Comparison of ENCODE assay signal across 8 mouse cellular contexts in the genomic region with DNA sequence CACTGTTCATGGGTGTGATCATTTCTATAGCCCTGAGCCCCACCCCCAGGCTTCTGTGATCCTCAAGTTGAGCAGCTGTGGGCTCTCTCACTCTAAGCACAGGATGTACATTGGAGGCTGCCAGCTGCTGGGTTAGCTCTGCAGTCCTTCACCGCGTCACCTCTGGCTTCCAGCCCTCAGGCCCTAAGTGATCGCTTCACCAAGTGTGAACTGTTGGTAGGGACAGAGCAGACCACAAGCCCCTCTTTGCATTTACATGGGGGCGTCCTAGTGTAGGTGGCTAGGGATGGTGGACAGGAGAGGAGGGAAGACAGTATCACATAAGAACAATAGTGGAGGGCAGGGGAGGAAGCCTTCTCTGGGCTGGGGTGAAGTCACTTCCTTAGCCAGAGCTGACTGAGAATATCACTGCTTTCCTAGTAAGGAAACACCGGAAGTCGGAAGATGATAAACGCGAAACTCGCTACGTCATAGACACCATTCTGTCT. TPM values are rescaled to one million over a fixed set of nuclear protein-coding genes. Genes with fewer than 3 reads are reported as not detected.
DNase-seq lines count a peak whose midpoint lies in the region; ATAC-seq and TF ChIP-seq lines count a peak whose summit lies in the region.

No protein-coding gene starts in this region.

- H3K36me3 ChIP-seq in embryonic facial prominence, embryonic 15.5 days = no peaks in the 10 kb centered on the region
- no peaks in the 10 kb centered on the region for H3K36me3 ChIP-seq in kidney, postnatal 0 days (ENCODE audit: insufficient read depth, low read length)
- no peaks in the 10 kb centered on the region for H3K36me3 ChIP-seq in megakaryocyte, embryonic 14.5 days (replicated peaks; ENCODE audit: low read length)

- 83% methylated on average over 10 of the region's 10 CpGs for WGBS in embryonic facial prominence, embryonic 15.5 days
- 82% methylated on average over 10 of the region's 10 CpGs for WGBS in kidney, postnatal 0 days

- no peaks in the 10 kb centered on the region for H3K27me3 ChIP-seq in embryonic facial prominence, embryonic 15.5 days
- no peaks in the 10 kb centered on the region for H3K27me3 ChIP-seq in kidney, postnatal 0 days (ENCODE audit: insufficient read depth, low read length)
- peaks cover 4% of the 10 kb centered on the region for H3K27me3 ChIP-seq in megakaryocyte, embryonic 14.5 days (replicated peaks)

- peaks cover 13% of the 10 kb centered on the region for H3K4me1 ChIP-seq in embryonic facial prominence, embryonic 15.5 days
- no peaks in the 10 kb centered on the region for H3K4me1 ChIP-seq in kidney, postnatal 0 days (replicated peaks; ENCODE audit: insufficient read depth, low read length)
- peaks cover 75% of the 10 kb centered on the region for H3K4me1 ChIP-seq in megakaryocyte, embryonic 14.5 days

- H3K4me3 ChIP-seq in embryonic facial prominence, embryonic 15.5 days (replicated peaks) = no peak overlapping the region
- H3K4me3 ChIP-seq in kidney, postnatal 0 days (replicated peaks; ENCODE audit: low read depth, low read length) = no peak overlapping the region
- H3K4me3 ChIP-seq in megakaryocyte, embryonic 14.5 days (replicated peaks) = peak overlapping the region; percentile 46

- peak; percentile 35 for DNase-seq in gastrocnemius, postnatal 14 days
- DNase-seq in gastrocnemius, adult 18-20 months (ENCODE audit: low spot score) = no peak
- DNase-seq in kidney, postnatal 0 days (ENCODE audit: low spot score) = peak; percentile 67
- DNase-seq in urinary bladder, postnatal 10 days (ENCODE audit: low spot score) = no peak
- DNase-seq in frontal cortex, postnatal 14 days (ENCODE audit: low spot score in 2 of 2) = no peak
- DNase-seq in Muller cell, postnatal 12 days (ENCODE audit: inconsistent ontology term) = no peak

- TF ChIP-seq CTCF in kidney, postnatal 0 days (IDR thresholded peaks at IDR 0.05; ENCODE audit: low read depth) = no peak

- intact Hi-C loops in gastrocnemius, postnatal 14 days (cut with DNase I; ENCODE audit: low total_unique reads) = loop anchor here (5.0 kb wide), 1 partner anchor 242 kb away; no protein-coding TSS in a partner anchor

- H3K9ac ChIP-seq in embryonic facial prominence, embryonic 15.5 days = no peak overlapping the region
- H3K9ac ChIP-seq in kidney, postnatal 0 days (ENCODE audit: low read depth, low read length) = no peak overlapping the region

- H3K9me3 ChIP-seq in embryonic facial prominence, embryonic 15.5 days (replicated peaks) = no peaks in the 10 kb centered on the region
- no peaks in the 10 kb centered on the region for H3K9me3 ChIP-seq in kidney, postnatal 0 days (replicated peaks; ENCODE audit: low read length)
- no peaks in the 10 kb centered on the region for H3K9me3 ChIP-seq in megakaryocyte, embryonic 14.5 days

- H3K4me2 ChIP-seq in embryonic facial prominence, embryonic 15.5 days (replicated peaks) = no peak overlapping the region
- no peak overlapping the region for H3K4me2 ChIP-seq in kidney, postnatal 0 days (ENCODE audit: low read length)

- 0 out of 2 replicates have a peak overlapping the region, but pooled peaks have one; percentile 28 for H3K27ac ChIP-seq in embryonic facial prominence, embryonic 15.5 days (replicated peaks)
- peak overlapping the region; percentile 55; the same call in 1 of the 2 replicates for H3K27ac ChIP-seq in kidney, postnatal 0 days

- ATAC-seq in embryonic facial prominence, embryonic 15.5 days (ENCODE audit: insufficient number of reproducible peaks, low FRiP score, low TSS enrichment, low read depth) = peak; percentile 46; the same call in 1 of the 2 replicates
- no peak for ATAC-seq in kidney, postnatal 0 days (replicated peaks; ENCODE audit: low FRiP score, low read depth)

RNA-seq across cellular contexts. Expression of gene Lrrc8d, which starts 50.2 kb away (rescaled TPM):
- total RNA-seq in gastrocnemius, postnatal 14 days (2021) = 1 to 10 TPM; 8.0 to 8.5 TPM
- total RNA-seq in gastrocnemius, adult 18-20 months (2021) = 1 to 10 TPM; 3.3 to 5.0 TPM
- 15.9 and 17.7 TPM in 2 replicates for polyA plus RNA-seq in embryonic facial prominence, embryonic 15.5 days (2015; fragmentation: Nextera tagmentation; extraction: Ambion mirVana)
- polyA plus RNA-seq in kidney, postnatal 0 days (2015; fragmentation: Nextera tagmentation; extraction: Ambion mirVana) = 32.5 and 34.6 TPM in 2 replicates
- polyA plus RNA-seq in megakaryocyte, embryonic 14.5 days (2012; ENCODE audit: insufficient read depth, low replicate concordance) = 13.5 and 27.0 TPM in 2 replicates

Comparison
In these comparisons a context has a peak if more than half of its experiments do, and no peak if none do; other contexts are left out.
1. DNase-seq: peak in gastrocnemius, postnatal 14 days (single experiment) and kidney, postnatal 0 days (single experiment); none in gastrocnemius, adult 18-20 months (single experiment), urinary bladder, postnatal 10 days (single experiment), frontal cortex, postnatal 14 days (0 of 2) and Muller cell, postnatal 12 days (single experiment).